ENCODE assay signal across 10 mouse cellular contexts in genomic region chr9:58544879-58545324, GRCm38 (mm10). TPM values are rescaled to one million over a fixed set of nuclear protein-coding genes. Genes with fewer than 3 reads are reported as not detected.
DNase-seq lines count a peak whose midpoint lies in the region; ATAC-seq and TF ChIP-seq lines count a peak whose summit lies in the region.
"Had no signal": no experiment of that assay in that cellular context is flagged by ENCODE, and none has a peak within 500 bp of the region (broad histone marks: within the 10 kb centered on the region; RNA-seq: fewer than 3 reads in every experiment).

No protein-coding gene starts in this region.

- peak overlapping the region in 2 of 3 experiments; percentile 15 to 41 for H3K4me3 ChIP-seq in CH12.LX (replicated peaks in 1 of 3; ENCODE audit: low read depth in 2 of 3, low read length in 2 of 3, poor library complexity in 1 of 3)
- H3K4me3 ChIP-seq in forebrain, embryonic 16.5 days (replicated peaks; ENCODE audit: low read length): 0 out of 2 replicates have a peak overlapping the region, but pooled peaks have one; percentile 9
- no peak overlapping the region for H3K4me3 ChIP-seq in liver, embryonic 12.5 days
- H3K4me3 ChIP-seq: limb, embryonic 13.5 days had no signal

- peaks cover 15 to 61% of the 10 kb centered on the region in 2 experiments for H3K4me1 ChIP-seq in CH12.LX (ENCODE audit: control insufficient read depth in 1 of 2, insufficient read depth in 2 of 2)
- peaks cover 28% of the 10 kb centered on the region for H3K4me1 ChIP-seq in forebrain, embryonic 16.5 days (replicated peaks; ENCODE audit: control insufficient read depth, insufficient read depth, low read length)
- peaks cover 24% of the 10 kb centered on the region for H3K4me1 ChIP-seq in liver, embryonic 12.5 days

- H3K27me3 ChIP-seq in CH12.LX (replicated peaks): no peaks in the 10 kb centered on the region
- H3K27me3 ChIP-seq in forebrain, embryonic 16.5 days (replicated peaks; ENCODE audit: control insufficient read depth, insufficient read depth, low read length): no peaks in the 10 kb centered on the region
- H3K27me3 ChIP-seq in liver, embryonic 12.5 days (replicated peaks): peaks cover 8% of the 10 kb centered on the region; the same call in 1 of the 2 replicates
- H3K27me3 ChIP-seq: limb, embryonic 13.5 days; Patski had no signal

- dilution Hi-C loops in CH12.LX (cut with MboI; ENCODE audit: extremely low pct_ligation_motif_present, extremely low pct_unique_long_range_greater_than_20kb, low sequenced_read_pairs): no loop called here

- H3K79me2 ChIP-seq in CH12.LX (replicated peaks; ENCODE audit: control insufficient read depth, extremely low read depth, insufficient read depth, poor library complexity, severe bottlenecking): no peaks in the 10 kb centered on the region

- no peak for TF ChIP-seq POLR2A in CH12.LX (IDR thresholded peaks at IDR 0.05; ENCODE audit: low read depth, low read length)

- 63% methylated on average over 4 of the region's 4 CpGs for WGBS in forebrain, embryonic 16.5 days
- WGBS in liver, embryonic 12.5 days (ENCODE audit: insufficient replicate concordance): 47% methylated on average over 4 of the region's 4 CpGs

- no peak overlapping the region for H3K27ac ChIP-seq in CH12.LX (ENCODE audit: insufficient read depth, low read depth)
- no peak overlapping the region for H3K27ac ChIP-seq in forebrain, embryonic 16.5 days (ENCODE audit: low read length)
- H3K27ac ChIP-seq in liver, embryonic 12.5 days: no peak overlapping the region
- H3K27ac ChIP-seq: limb, embryonic 13.5 days had no signal

- TF ChIP-seq EP300 in CH12.LX (IDR thresholded peaks at IDR 0.05; ENCODE audit: low read length): no peak

- intact Hi-C loops in left cerebral cortex, postnatal 36 days (cut with DNase I): no loop called here

- peak overlapping the region; percentile 3; the same call in 1 of the 2 replicates for H3K4me2 ChIP-seq in CH12.LX (ENCODE audit: insufficient read depth, low read depth, poor library complexity, severe bottlenecking)
- H3K4me2 ChIP-seq in forebrain, embryonic 16.5 days (ENCODE audit: low read length): peak overlapping the region; percentile 25
- H3K4me2 ChIP-seq in liver, embryonic 12.5 days: no peak overlapping the region
- H3K4me2 ChIP-seq: limb, embryonic 13.5 days had no signal

- no peak overlapping the region for H3K9ac ChIP-seq in CH12.LX (ENCODE audit: insufficient read depth, low read depth)
- H3K9ac ChIP-seq in forebrain, embryonic 16.5 days (replicated peaks; ENCODE audit: low read depth, low read length): peak overlapping the region; percentile 2
- no peak overlapping the region for H3K9ac ChIP-seq in liver, embryonic 12.5 days
- H3K9ac ChIP-seq: limb, embryonic 13.5 days had no signal

- H3K9me3 ChIP-seq in CH12.LX (replicated peaks; ENCODE audit: low read length): no peaks in the 10 kb centered on the region
- H3K9me3 ChIP-seq in forebrain, embryonic 16.5 days (ENCODE audit: control insufficient read depth, low read length): no peaks in the 10 kb centered on the region
- no peaks in the 10 kb centered on the region for H3K9me3 ChIP-seq in liver, embryonic 12.5 days (replicated peaks)
- H3K9me3 ChIP-seq: limb, embryonic 13.5 days had no signal

- no peak for TF ChIP-seq CTCF in CH12.LX (conservative IDR thresholded peaks at IDR 0.05 in 1 of 2, IDR thresholded peaks at IDR 0.05 in 1 of 2; ENCODE audit: low read depth in 2 of 2, low read length in 2 of 2)

- TF ChIP-seq RAD21 in CH12.LX (IDR thresholded peaks at IDR 0.05; ENCODE audit: low read depth, low read length): no peak

- H3K36me3 ChIP-seq in CH12.LX (replicated peaks in 1 of 2; ENCODE audit: control insufficient read depth in 1 of 2, insufficient read depth in 1 of 2, low read length in 1 of 2): no peaks in the 10 kb centered on the region
- H3K36me3 ChIP-seq in forebrain, embryonic 16.5 days (ENCODE audit: control insufficient read depth, insufficient read depth): 0 out of 2 replicates have a peak, but pooled peaks cover 2% of the 10 kb centered on the region
- H3K36me3 ChIP-seq in liver, embryonic 12.5 days: no peaks in the 10 kb centered on the region

- in situ Hi-C loops in CH12.LX (cut with MboI; ENCODE audit: low pct_ligation_motif_present, low pct_unique_long_range_greater_than_20kb, low sequenced_read_pairs): loop anchor here (10.0 kb wide), 2 partner anchors 110 to 330 kb away; no protein-coding TSS in a partner anchor

- DNase-seq in frontal cortex, adult 2 months (ENCODE audit: extremely low spot score in 1 of 2, low spot score in 1 of 2): peak; percentile 31 to 70
- DNase-seq in frontal cortex, postnatal 10 days (ENCODE audit: low spot score in 2 of 2): no peak
- DNase-seq in CH12.LX (ENCODE audit: extremely low read depth): peak; percentile 52
- peak; percentile 47 to 55 for DNase-seq in left cerebral cortex, postnatal 36 days (ENCODE audit: low spot score in 2 of 2)
- no peak for DNase-seq in ovary, postnatal 14 days (ENCODE audit: low spot score)

- ATAC-seq in forebrain, embryonic 16.5 days: peak; percentile 45; the same call in 1 of the 2 replicates
- ATAC-seq in monocyte, adult 5-6 weeks (replicated peaks; ENCODE audit: insufficient number of reproducible peaks, low FRiP score, low TSS enrichment, poor library complexity, severe bottlenecking): no peak
- no peak for ATAC-seq in liver, embryonic 12.5 days
- ATAC-seq: Patski had no signal

TF ChIP-seq in CH12.LX, 34 proteins besides CTCF, POLR2A, EP300 and RAD21 (continues in another document):
- TF ChIP-seq NRF1 (IDR thresholded peaks at IDR 0.05; ENCODE audit: low read depth, low read length) (no peak), NELFE (IDR thresholded peaks at IDR 0.05; ENCODE audit: low read depth, low read length) (no peak), IRF4 (IDR thresholded peaks at IDR 0.05; ENCODE audit: low read depth, low read length) (no peak), HCFC1 (IDR thresholded peaks at IDR 0.05; ENCODE audit: low read depth, low read length) (peak; percentile 88), E2F4 (IDR thresholded peaks at IDR 0.05; ENCODE audit: insufficient replicate concordance, low read depth, low read length) (no peak), TCF12 (IDR thresholded peaks at IDR 0.05; ENCODE audit: low read depth, low read length) (no peak), USF2 (conservative IDR thresholded peaks at IDR 0.05; ENCODE audit: low read depth, low read length) (0 out of 2 replicates have a peak, but pooled peaks have one; percentile 26), KAT2A (IDR thresholded peaks at IDR 0.05; ENCODE audit: insufficient replicate concordance, low read length) (peak; percentile 64; the same call in 1 of the 2 replicates), MYC (IDR thresholded peaks at IDR 0.05; ENCODE audit: low read depth, low read length) (no peak), ELF1 (IDR thresholded peaks at IDR 0.05; ENCODE audit: low read depth, low read length) (peak; percentile 62), MXI1 (IDR thresholded peaks at IDR 0.05; ENCODE audit: low read depth, low read length) (no peak), SIN3A (IDR thresholded peaks at IDR 0.05; ENCODE audit: low read length) (no peak), GABPA (IDR thresholded peaks at IDR 0.05; ENCODE audit: insufficient replicate concordance, low read depth, low read length) (no peak), ZMIZ1 (IDR thresholded peaks at IDR 0.05; ENCODE audit: low read depth, low read length) (no peak), ZKSCAN1 (IDR thresholded peaks at IDR 0.05; ENCODE audit: borderline replicate concordance, low read depth, low read length) (no peak), ETS1 (conservative IDR thresholded peaks at IDR 0.05; ENCODE audit: low read depth, low read length) (no peak), RCOR1 (conservative IDR thresholded peaks at IDR 0.05; ENCODE audit: low read depth, low read length) (no peak), ZNF384 (IDR thresholded peaks at IDR 0.05; ENCODE audit: low read depth, low read length) (no peak), BHLHE40 (IDR thresholded peaks at IDR 0.05; ENCODE audit: low read depth, low read length) (no peak), POLR2AphosphoS2 (IDR thresholded peaks at IDR 0.05; ENCODE audit: low read depth, low read length) (no peak), MAFK (IDR thresholded peaks at IDR 0.05; ENCODE audit: insufficient replicate concordance, low read length) (no peak), TBP (conservative IDR thresholded peaks at IDR 0.05; ENCODE audit: low read depth, low read length) (no peak), USF1 (IDR thresholded peaks at IDR 0.05; ENCODE audit: low read depth, low read length) (peak; percentile 23)

RNA-seq across cellular contexts. Expression of gene Cd276, which starts 10.3 kb away (rescaled TPM):
- polyA plus RNA-seq in frontal cortex, adult 2 months (2012; rRNA removed): 15.8 and 16.2 TPM in 2 replicates
- 0.55 and 0.97 TPM in 2 replicates for total RNA-seq in CH12.LX (2012; rRNA removed)
- 0.59 and 0.78 TPM in 2 replicates for total RNA-seq in CH12.LX (2014; rRNA removed)
- 1.3 and 4.3 TPM in 2 replicates for polyA plus RNA-seq in CH12.LX (2012; ENCODE audit: insufficient read length, low read depth)
- polyA plus RNA-seq in forebrain, embryonic 16.5 days (2015; fragmentation: Nextera tagmentation; extraction: Ambion mirVana): 33.4 and 36.0 TPM in 2 replicates
- 1 to 10 TPM; 8.7 to 8.8 TPM for total RNA-seq in left cerebral cortex, postnatal 36 days (2021)
- 0.29 to 7.2 TPM (median 0.53 TPM) in 3 replicates for total RNA-seq in monocyte, adult 5-6 weeks (2017)
- polyA plus RNA-seq in liver, embryonic 12.5 days (2016; fragmentation: Nextera tagmentation; extraction: Ambion mirVana): 5.9 and 6.2 TPM in 2 replicates

RNA-seq across cellular contexts. Expression of gene Nptn, which starts 37.1 kb away (rescaled TPM):
- 986 and 1,010 TPM in 2 replicates for polyA plus RNA-seq in frontal cortex, adult 2 months (2012; rRNA removed)
- 48.4 and 62.4 TPM in 2 replicates for total RNA-seq in CH12.LX (2012; rRNA removed)
- total RNA-seq in CH12.LX (2014; rRNA removed): 172 and 175 TPM in 2 replicates
- polyA plus RNA-seq in CH12.LX (2012; ENCODE audit: insufficient read length, low read depth): 118 and 184 TPM in 2 replicates
- polyA plus RNA-seq in forebrain, embryonic 16.5 days (2015; fragmentation: Nextera tagmentation; extraction: Ambion mirVana): 158 and 175 TPM in 2 replicates
- total RNA-seq in left cerebral cortex, postnatal 36 days (2021): 1,000 to 10,000 TPM in 1 of 2 experiments, 100 to 1,000 TPM in 1; 963 to 1,027 TPM
- 321 to 443 TPM (median 357 TPM) in 3 replicates for total RNA-seq in monocyte, adult 5-6 weeks (2017)
- polyA plus RNA-seq in liver, embryonic 12.5 days (2016; fragmentation: Nextera tagmentation; extraction: Ambion mirVana): 93.9 and 95.3 TPM in 2 replicates

RNA-seq across cellular contexts. Expression of gene Insyn1, which starts 56.5 kb away (rescaled TPM):
- polyA plus RNA-seq in frontal cortex, adult 2 months (2012; rRNA removed): 158 and 162 TPM in 2 replicates
- total RNA-seq in CH12.LX (2012; rRNA removed): 3.0 and 5.5 TPM in 2 replicates
- 1.1 and 2.4 TPM in 2 replicates for total RNA-seq in CH12.LX (2014; rRNA removed)
- 2.5 and 2.6 TPM in 2 replicates for polyA plus RNA-seq in CH12.LX (2012; ENCODE audit: insufficient read length, low read depth)
- 4.0 and 4.9 TPM in 2 replicates for polyA plus RNA-seq in forebrain, embryonic 16.5 days (2015; fragmentation: Nextera tagmentation; extraction: Ambion mirVana)
- total RNA-seq in left cerebral cortex, postnatal 36 days (2021): 100 to 1,000 TPM; 218 to 232 TPM
- not detected in 3 replicates for total RNA-seq in monocyte, adult 5-6 weeks (2017)
- polyA plus RNA-seq in liver, embryonic 12.5 days (2016; fragmentation: Nextera tagmentation; extraction: Ambion mirVana): 0.19 and 0.41 TPM in 2 replicates

Comparison
In these comparisons a context has a peak if more than half of its experiments do, and no peak if none do; other contexts are left out.
1. DNase-seq: peak in frontal cortex, adult 2 months (2 of 2), CH12.LX (single experiment) and left cerebral cortex, postnatal 36 days (2 of 2); none in frontal cortex, postnatal 10 days (0 of 2) and ovary, postnatal 14 days (single experiment).
2. RNA of gene Insyn1, which starts 56.5 kb away (polyA plus RNA-seq): 158 to 162 TPM in frontal cortex, adult 2 months; 4.0 to 4.9 TPM in forebrain, embryonic 16.5 days, 2.5 to 2.6 TPM in CH12.LX and 0.19 to 0.41 TPM in liver, embryonic 12.5 days; every median in the first group is over 10 times any median in the second.